In genomic region chr11:78347070-78347754, GRCm38 (mm10) we compare ENCODE assay signal across 9 mouse cellular contexts. TPM values are rescaled to one million over a fixed set of nuclear protein-coding genes. Genes with fewer than 3 reads are reported as not detected.
A peak's percentile ranks its signal among the peaks of the same experiment; 100 is the strongest.
DNase-seq lines count a peak whose midpoint lies in the region; ATAC-seq and TF ChIP-seq lines count a peak whose summit lies in the region.
"Had no signal": no experiment of that assay in that cellular context is flagged by ENCODE, and none has a peak within 500 bp of the region (broad histone marks: within the 10 kb centered on the region; RNA-seq: fewer than 3 reads in every experiment).

No protein-coding gene starts in this region.

- no peak for TF ChIP-seq POLR2A in bone marrow, adult 2 months (IDR thresholded peaks at IDR 0.05; ENCODE audit: borderline replicate concordance, control insufficient read depth, low read depth, low read length)

- H3K9ac ChIP-seq in forebrain, postnatal 0 days = no peak overlapping the region
- no peak overlapping the region for H3K9ac ChIP-seq in forebrain, embryonic 13.5 days
- no peak overlapping the region for H3K9ac ChIP-seq in stomach, postnatal 0 days (ENCODE audit: low read length)
- H3K9ac ChIP-seq: limb, embryonic 12.5 days had no signal

- no peaks in the 10 kb centered on the region for H3K27me3 ChIP-seq in forebrain, postnatal 0 days (ENCODE audit: insufficient read depth, low read length)
- no peaks in the 10 kb centered on the region for H3K27me3 ChIP-seq in forebrain, embryonic 13.5 days
- H3K27me3 ChIP-seq in stomach, postnatal 0 days (ENCODE audit: control insufficient read depth, insufficient read depth, low read length) = no peaks in the 10 kb centered on the region
- H3K27me3 ChIP-seq: limb, embryonic 12.5 days had no signal

- no peaks in the 10 kb centered on the region for H3K4me1 ChIP-seq in forebrain, postnatal 0 days (ENCODE audit: insufficient read depth)
- peaks cover 41% of the 10 kb centered on the region for H3K4me1 ChIP-seq in forebrain, embryonic 13.5 days
- peaks cover 8% of the 10 kb centered on the region for H3K4me1 ChIP-seq in bone marrow, adult 2 months (ENCODE audit: control insufficient read depth, insufficient read depth, low read length)
- H3K4me1 ChIP-seq in stomach, postnatal 0 days (replicated peaks; ENCODE audit: control insufficient read depth, insufficient read depth) = no peaks in the 10 kb centered on the region

- peaks cover 14% of the 10 kb centered on the region; the same call in 1 of the 2 replicates for H3K36me3 ChIP-seq in forebrain, postnatal 0 days (ENCODE audit: insufficient read depth)
- H3K36me3 ChIP-seq in forebrain, embryonic 13.5 days (ENCODE audit: poor library complexity, severe bottlenecking) = peaks cover 23% of the 10 kb centered on the region
- H3K36me3 ChIP-seq in stomach, postnatal 0 days (ENCODE audit: control insufficient read depth, insufficient read depth, low read length) = peaks cover 2% of the 10 kb centered on the region; the same call in 1 of the 2 replicates

- no peak overlapping the region for H3K4me2 ChIP-seq in forebrain, postnatal 0 days (ENCODE audit: low read depth)
- no peak overlapping the region for H3K4me2 ChIP-seq in forebrain, embryonic 13.5 days
- H3K4me2 ChIP-seq in stomach, postnatal 0 days (replicated peaks; ENCODE audit: low read depth) = no peak overlapping the region
- H3K4me2 ChIP-seq: limb, embryonic 12.5 days had no signal

- no peak for TF ChIP-seq EP300 in stomach, postnatal 0 days (optimal IDR thresholded peaks at IDR 0.05)

- no peak overlapping the region for H3K27ac ChIP-seq in forebrain, postnatal 0 days (ENCODE audit: low read depth, low read length)
- no peak overlapping the region for H3K27ac ChIP-seq in forebrain, embryonic 13.5 days
- H3K27ac ChIP-seq in bone marrow, adult 2 months (ENCODE audit: control insufficient read depth, insufficient read depth, low read depth, low read length, poor library complexity) = peak overlapping the region; percentile 68
- peak overlapping the region; percentile 53 for H3K27ac ChIP-seq in stomach, postnatal 0 days (replicated peaks)
- H3K27ac ChIP-seq: limb, embryonic 12.5 days had no signal

- WGBS in forebrain, postnatal 0 days = 92% methylated on average over 10 of the region's 10 CpGs
- 89% methylated on average over 10 of the region's 10 CpGs for WGBS in forebrain, embryonic 13.5 days
- WGBS in bone marrow, adult 2 months = 80% methylated on average over 10 of the region's 10 CpGs
- WGBS in stomach, postnatal 0 days = 91% methylated on average over 10 of the region's 10 CpGs

- no peak for ATAC-seq in forebrain, postnatal 0 days
- no peak for ATAC-seq in forebrain, embryonic 13.5 days
- ATAC-seq in erythroblast, adult 5-6 weeks (replicated peaks; ENCODE audit: low FRiP score, poor library complexity, severe bottlenecking) = peak; percentile 48
- ATAC-seq in megakaryocyte, adult 5-6 weeks (ENCODE audit: poor library complexity, severe bottlenecking) = peak; percentile 20; the same call in 1 of the 2 replicates
- ATAC-seq in stomach, postnatal 0 days (ENCODE audit: low FRiP score, low TSS enrichment) = peak; percentile 21

- peak; percentile 78 for DNase-seq in forebrain, postnatal 0 days
- DNase-seq in B cell, adult 2 months = peak; percentile 77 to 79
- DNase-seq in layer of hippocampus, postnatal 14 days (ENCODE audit: low spot score in 2 of 2) = peak; percentile 60 to 66
- peak; percentile 76 for DNase-seq in stomach, postnatal 0 days (ENCODE audit: low spot score)

- no peak overlapping the region for H3K4me3 ChIP-seq in forebrain, postnatal 0 days (ENCODE audit: low read depth, low read length)
- no peak overlapping the region for H3K4me3 ChIP-seq in forebrain, embryonic 13.5 days
- no peak overlapping the region for H3K4me3 ChIP-seq in bone marrow, adult 2 months (replicated peaks; ENCODE audit: control insufficient read depth, low read depth, low read length)
- H3K4me3 ChIP-seq in stomach, postnatal 0 days (ENCODE audit: low read depth, low read length) = no peak overlapping the region
- H3K4me3 ChIP-seq: limb, embryonic 12.5 days had no signal

- TF ChIP-seq CTCF in forebrain, postnatal 0 days (IDR thresholded peaks at IDR 0.05; ENCODE audit: low read depth) = peak; percentile 85
- peak; percentile 80 for TF ChIP-seq CTCF in bone marrow, adult 2 months (IDR thresholded peaks at IDR 0.05; ENCODE audit: control insufficient read depth, insufficient read depth, low read length)
- TF ChIP-seq CTCF in stomach, postnatal 0 days (IDR thresholded peaks at IDR 0.05; ENCODE audit: low read depth) = peak; percentile 88

- H3K9me3 ChIP-seq in forebrain, postnatal 0 days (ENCODE audit: low read length) = no peaks in the 10 kb centered on the region
- no peaks in the 10 kb centered on the region for H3K9me3 ChIP-seq in forebrain, embryonic 13.5 days (replicated peaks)
- no peaks in the 10 kb centered on the region for H3K9me3 ChIP-seq in stomach, postnatal 0 days (ENCODE audit: control insufficient read depth, low read length)
- H3K9me3 ChIP-seq: limb, embryonic 12.5 days had no signal

RNA-seq across cellular contexts. Expression of gene Unc119, which starts 3.9 kb away (rescaled TPM):
- 86.5 and 99.7 TPM in 2 replicates for total RNA-seq in forebrain, postnatal 0 days (2014; rRNA removed)
- 72.2 and 72.5 TPM in 2 replicates for polyA plus RNA-seq in forebrain, postnatal 0 days (2015; fragmentation: Nextera tagmentation; extraction: Ambion mirVana)
- 68.7 and 70.2 TPM in 2 replicates for polyA plus RNA-seq in forebrain, embryonic 13.5 days (2015; fragmentation: Nextera tagmentation; extraction: Ambion mirVana)
- 35.6 and 71.9 TPM in 2 replicates for polyA plus RNA-seq in bone marrow, adult 2 months (2011; ENCODE audit: insufficient read depth, insufficient read length, low replicate concordance, missing spikeins)
- 17.1 and 20.9 TPM in 2 replicates for total RNA-seq in erythroblast, adult 5-6 weeks (2015; ENCODE audit: low replicate concordance)
- 9.6 and 15.0 TPM in 2 replicates for total RNA-seq in erythroblast, adult 5-6 weeks (2017; ENCODE audit: low replicate concordance)
- total RNA-seq in layer of hippocampus, postnatal 14 days (2021) = 10 to 100 TPM; 27.6 to 32.2 TPM
- 94.0 and 96.6 TPM in 2 replicates for total RNA-seq in megakaryocyte, adult 5-6 weeks (2015)
- 54.2 and 56.7 TPM in 2 replicates for total RNA-seq in megakaryocyte, adult 5-6 weeks (2017)
- 26.5 and 27.9 TPM in 2 replicates for polyA plus RNA-seq in stomach, postnatal 0 days (2015; fragmentation: Nextera tagmentation; extraction: Ambion mirVana)

RNA-seq across cellular contexts. Expression of gene Pigs, which starts 19.0 kb away (rescaled TPM):
- 33.0 and 43.1 TPM in 2 replicates for total RNA-seq in forebrain, postnatal 0 days (2014; rRNA removed)
- 63.7 and 76.8 TPM in 2 replicates for polyA plus RNA-seq in forebrain, postnatal 0 days (2015; fragmentation: Nextera tagmentation; extraction: Ambion mirVana)
- 55.0 and 62.0 TPM in 2 replicates for polyA plus RNA-seq in forebrain, embryonic 13.5 days (2015; fragmentation: Nextera tagmentation; extraction: Ambion mirVana)
- 7.3 and 16.7 TPM in 2 replicates for polyA plus RNA-seq in bone marrow, adult 2 months (2011; ENCODE audit: insufficient read depth, insufficient read length, low replicate concordance, missing spikeins)
- 3.3 and 10.0 TPM in 2 replicates for total RNA-seq in erythroblast, adult 5-6 weeks (2015; ENCODE audit: low replicate concordance)
- total RNA-seq in erythroblast, adult 5-6 weeks (2017; ENCODE audit: low replicate concordance) = 2.5 and 3.6 TPM in 2 replicates
- total RNA-seq in layer of hippocampus, postnatal 14 days (2021) = 10 to 100 TPM; 70.8 to 76.7 TPM
- total RNA-seq in megakaryocyte, adult 5-6 weeks (2015) = 31.8 and 33.5 TPM in 2 replicates
- total RNA-seq in megakaryocyte, adult 5-6 weeks (2017) = 21.5 and 22.4 TPM in 2 replicates
- polyA plus RNA-seq in stomach, postnatal 0 days (2015; fragmentation: Nextera tagmentation; extraction: Ambion mirVana) = 36.2 and 38.7 TPM in 2 replicates

RNA-seq across cellular contexts. Expression of gene Aldoc, which starts 24.4 kb away (rescaled TPM):
- 187 and 207 TPM in 2 replicates for total RNA-seq in forebrain, postnatal 0 days (2014; rRNA removed)
- polyA plus RNA-seq in forebrain, postnatal 0 days (2015; fragmentation: Nextera tagmentation; extraction: Ambion mirVana) = 182 and 219 TPM in 2 replicates
- polyA plus RNA-seq in forebrain, embryonic 13.5 days (2015; fragmentation: Nextera tagmentation; extraction: Ambion mirVana) = 135 and 142 TPM in 2 replicates
- 2.9 and 8.4 TPM in 2 replicates for polyA plus RNA-seq in bone marrow, adult 2 months (2011; ENCODE audit: insufficient read depth, insufficient read length, low replicate concordance, missing spikeins)
- total RNA-seq in erythroblast, adult 5-6 weeks (2015; ENCODE audit: low replicate concordance) = not detected in 2 replicates
- total RNA-seq in erythroblast, adult 5-6 weeks (2017; ENCODE audit: low replicate concordance) = 0.28 TPM in 1 of 2 replicates, not detected in the other
- total RNA-seq in layer of hippocampus, postnatal 14 days (2021) = 100 to 1,000 TPM; 663 to 756 TPM
- total RNA-seq in megakaryocyte, adult 5-6 weeks (2015) = 0.62 and 1.7 TPM in 2 replicates
- total RNA-seq in megakaryocyte, adult 5-6 weeks (2017) = 1.0 and 1.6 TPM in 2 replicates
- polyA plus RNA-seq in stomach, postnatal 0 days (2015; fragmentation: Nextera tagmentation; extraction: Ambion mirVana) = 15.0 and 17.1 TPM in 2 replicates

RNA-seq across cellular contexts. Expression of gene Foxn1, which starts 39.1 kb away (rescaled TPM):
- not detected in 2 replicates for total RNA-seq in forebrain, postnatal 0 days (2014; rRNA removed)
- polyA plus RNA-seq in forebrain, postnatal 0 days (2015; fragmentation: Nextera tagmentation; extraction: Ambion mirVana) = not detected in 2 replicates
- polyA plus RNA-seq in forebrain, embryonic 13.5 days (2015; fragmentation: Nextera tagmentation; extraction: Ambion mirVana) = not detected in 2 replicates
- not detected in 2 replicates for polyA plus RNA-seq in bone marrow, adult 2 months (2011; ENCODE audit: insufficient read depth, insufficient read length, low replicate concordance, missing spikeins)
- total RNA-seq in erythroblast, adult 5-6 weeks (2015; ENCODE audit: low replicate concordance) = not detected in 2 replicates
- not detected in 2 replicates for total RNA-seq in erythroblast, adult 5-6 weeks (2017; ENCODE audit: low replicate concordance)
- total RNA-seq in layer of hippocampus, postnatal 14 days (2021) = not detected
- not detected in 2 replicates for total RNA-seq in megakaryocyte, adult 5-6 weeks (2015)
- not detected in 2 replicates for total RNA-seq in megakaryocyte, adult 5-6 weeks (2017)
- 1.9 and 2.6 TPM in 2 replicates for polyA plus RNA-seq in stomach, postnatal 0 days (2015; fragmentation: Nextera tagmentation; extraction: Ambion mirVana)
- polyA plus RNA-seq: limb, embryonic 12.5 days had no signal

RNA-seq across cellular contexts. Expression of gene Spag5, which starts 45.9 kb away (rescaled TPM):
- 5.7 and 6.5 TPM in 2 replicates for total RNA-seq in forebrain, postnatal 0 days (2014; rRNA removed)
- 3.5 and 4.8 TPM in 2 replicates for polyA plus RNA-seq in forebrain, postnatal 0 days (2015; fragmentation: Nextera tagmentation; extraction: Ambion mirVana)
- 41.8 and 46.4 TPM in 2 replicates for polyA plus RNA-seq in forebrain, embryonic 13.5 days (2015; fragmentation: Nextera tagmentation; extraction: Ambion mirVana)
- 70.4 and 91.6 TPM in 2 replicates for polyA plus RNA-seq in bone marrow, adult 2 months (2011; ENCODE audit: insufficient read depth, insufficient read length, low replicate concordance, missing spikeins)
- 12.3 and 20.3 TPM in 2 replicates for total RNA-seq in erythroblast, adult 5-6 weeks (2015; ENCODE audit: low replicate concordance)
- total RNA-seq in erythroblast, adult 5-6 weeks (2017; ENCODE audit: low replicate concordance) = 40.4 and 60.1 TPM in 2 replicates
- 1 to 10 TPM; 5.0 to 6.6 TPM for total RNA-seq in layer of hippocampus, postnatal 14 days (2021)
- total RNA-seq in megakaryocyte, adult 5-6 weeks (2015) = 23.6 and 31.6 TPM in 2 replicates
- 60.7 and 63.2 TPM in 2 replicates for total RNA-seq in megakaryocyte, adult 5-6 weeks (2017)
- polyA plus RNA-seq in stomach, postnatal 0 days (2015; fragmentation: Nextera tagmentation; extraction: Ambion mirVana) = 4.4 and 5.7 TPM in 2 replicates

Comparison
In these comparisons a context has a peak if more than half of its experiments do, and no peak if none do; other contexts are left out.
1. ATAC-seq: peak in erythroblast, adult 5-6 weeks (single experiment), megakaryocyte, adult 5-6 weeks (single experiment) and stomach, postnatal 0 days (single experiment); none in forebrain, postnatal 0 days (single experiment) and forebrain, embryonic 13.5 days (single experiment).
2. H3K27ac ChIP-seq: peak in bone marrow, adult 2 months (single experiment) and stomach, postnatal 0 days (single experiment); none in forebrain, postnatal 0 days (single experiment) and forebrain, embryonic 13.5 days (single experiment).
3. RNA of gene Aldoc, which starts 24.4 kb away (total RNA-seq): 663 to 756 TPM in layer of hippocampus, postnatal 14 days and 187 to 207 TPM in forebrain, postnatal 0 days; 0.62 to 1.7 TPM in megakaryocyte, adult 5-6 weeks and 0.28 TPM in erythroblast, adult 5-6 weeks; every median in the first group is over 10 times any median in the second.
4. Peak in every context shown above with its lines, with median percentiles within 50 percentile points of each other: DNase-seq and CTCF ChIP-seq.